Mouse (Mus musculus) frontal cortex, postnatal 25 days (tissue): ENCODE data around the gene Homer3.

ENCODE experiments used
- DNase-seq, 2 experiments: peaks; one replicate each; pipeline ENCODE4 v3.0.0; 2022; ENCODE audit warnings: low spot score in 2 of 2

Homer3 gene

GRCm38 (mm10) chr8:70332070-70332877 lies 49.6 kb downstream of the Homer3 start:
- DNase-seq, result peak; percentile 58 to 65

GRCm38 (mm10) chr8:70332878-70333202 lies 50.2 kb downstream of the Homer3 start:
- no peak for DNase-seq

- no peak for DNase-seq
These were observed 56.3 kb downstream of the Homer3 start for GRCm38 (mm10) chr8:70338931-70339330.

GRCm38 (mm10) chr8:70340659-70341058 lies 58.0 kb downstream of the Homer3 start:
- no peak for DNase-seq

GRCm38 (mm10) chr8:70342007-70342406 lies 59.4 kb downstream of the Homer3 start:
- no peak for DNase-seq

GRCm38 (mm10) chr8:70343076-70343475 lies 60.4 kb downstream of the Homer3 start:
- no peak for DNase-seq

- DNase-seq, result no peak
These were observed 61.1 kb downstream of the Homer3 start for GRCm38 (mm10) chr8:70343696-70344095.
